16 mouse cellular contexts compared by ENCODE assay signal in the genomic region with DNA sequence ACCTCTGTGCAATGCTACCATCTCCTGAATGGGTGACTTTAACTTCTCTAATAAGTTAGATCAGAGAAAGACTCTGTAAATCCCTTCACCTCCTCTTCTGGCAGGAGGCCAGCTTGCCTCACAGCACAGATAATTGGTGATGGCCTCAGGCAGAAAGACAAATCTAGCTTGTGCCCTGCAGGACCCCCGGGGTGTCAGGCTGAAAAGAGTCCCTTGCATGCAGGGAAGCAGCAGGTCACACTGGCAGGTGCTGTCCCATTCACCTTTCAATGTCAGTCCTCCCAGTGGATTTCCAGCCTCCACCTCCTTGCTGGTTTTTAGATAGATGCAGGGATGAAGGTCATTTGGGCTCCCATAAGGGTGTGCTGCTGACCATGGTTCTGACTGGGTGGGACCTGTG.
DNase-seq lines count a peak whose midpoint lies in the region; ATAC-seq and TF ChIP-seq lines count a peak whose summit lies in the region.
"Had no signal": no experiment of that assay in that cellular context is flagged by ENCODE, and none has a peak within 500 bp of the region (broad histone marks: within the 10 kb centered on the region; RNA-seq: fewer than 3 reads in every experiment).

No protein-coding gene starts in this region.

- no peak for TF ChIP-seq CTCF in brain, embryonic 14.5 days (IDR thresholded peaks at IDR 0.05; ENCODE audit: borderline replicate concordance, extremely low read depth, insufficient read depth, insufficient read length)

- ATAC-seq in cerebellum, adult (ENCODE audit: insufficient number of reproducible peaks, low FRiP score, low TSS enrichment): no peak
- ATAC-seq: intestine, embryonic 16.5 days had no signal

- TF ChIP-seq POLR2A in brain, embryonic 14.5 days (IDR thresholded peaks at IDR 0.05; ENCODE audit: borderline replicate concordance, extremely low read depth, insufficient read depth, insufficient read length, poor library complexity, severe bottlenecking): no peak

- peak; percentile 7 to 12 for DNase-seq in cerebellum, postnatal 25 days
- DNase-seq in kidney, postnatal 4 days: peak; percentile 5 to 11
- DNase-seq in kidney, adult 11 months: no peak
- DNase-seq in ES-CJ7 (ENCODE audit: low read depth, low spot score): peak; percentile 35
- DNase-seq in brain, embryonic 14.5 days (ENCODE audit: low read depth): peak; percentile 60
- no peak for DNase-seq in layer of hippocampus, postnatal 14 days (ENCODE audit: low spot score in 2 of 2)
- no peak for DNase-seq in layer of hippocampus, postnatal 10 days (ENCODE audit: low spot score in 2 of 2)
- DNase-seq: cerebellum, adult 11-12 months; gastrocnemius, postnatal 14 days; kidney, postnatal 10 days; lung, adult 18-20 months; lung, postnatal 4 days; right cerebral cortex, postnatal 25 days; thymus, postnatal 25 days had no signal

Comparison
In these comparisons a context has a peak if more than half of its experiments do, and no peak if none do; other contexts are left out.
1. DNase-seq: peak in cerebellum, postnatal 25 days (2 of 2), kidney, postnatal 4 days (2 of 2), ES-CJ7 (single experiment) and brain, embryonic 14.5 days (single experiment); none in kidney, adult 11 months (single experiment), layer of hippocampus, postnatal 14 days (0 of 2) and layer of hippocampus, postnatal 10 days (0 of 2).